Comparison of ENCODE assay signal across 11 mouse cellular contexts in the genomic region with DNA sequence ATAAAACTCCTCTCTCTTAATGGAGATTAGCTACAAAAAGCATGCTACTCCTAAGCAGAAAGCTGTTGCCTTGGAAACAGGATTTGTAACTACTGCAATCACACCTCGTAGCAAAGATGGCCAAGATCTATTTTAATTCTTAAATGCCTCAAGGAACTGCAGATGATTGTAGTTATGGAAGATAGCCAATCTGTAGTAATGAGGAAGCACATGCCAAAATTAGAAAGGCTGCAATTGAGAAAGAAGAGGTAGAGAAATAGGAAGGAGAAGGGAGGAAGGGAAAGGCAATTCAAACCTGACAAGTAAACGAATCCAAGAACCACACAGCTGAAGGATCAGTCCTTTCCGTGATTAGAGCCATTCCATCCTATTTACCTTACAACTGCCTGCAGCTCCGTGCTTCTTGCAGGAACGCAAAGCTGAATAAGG. TPM values are rescaled to one million over a fixed set of nuclear protein-coding genes. Genes with fewer than 3 reads are reported as not detected.
DNase-seq lines count a peak whose midpoint lies in the region; ATAC-seq and TF ChIP-seq lines count a peak whose summit lies in the region.
"Had no signal": no experiment of that assay in that cellular context is flagged by ENCODE, and none has a peak within 500 bp of the region (broad histone marks: within the 10 kb centered on the region; RNA-seq: fewer than 3 reads in every experiment).

No protein-coding gene starts in this region.

- peaks cover 27% of the 10 kb centered on the region for H3K4me1 ChIP-seq in midbrain, embryonic 16.5 days (ENCODE audit: control insufficient read depth, insufficient read depth, low read length)
- H3K4me1 ChIP-seq in intestine, postnatal 0 days (replicated peaks; ENCODE audit: control insufficient read depth, insufficient read depth, low read length), result peaks cover 11% of the 10 kb centered on the region; the same call in 1 of the 2 replicates

- no peaks in the 10 kb centered on the region for H3K9me3 ChIP-seq in midbrain, embryonic 16.5 days (replicated peaks; ENCODE audit: control insufficient read depth, low read length, poor library complexity, severe bottlenecking)
- H3K9me3 ChIP-seq in intestine, postnatal 0 days (ENCODE audit: control insufficient read depth), result 0 out of 2 replicates have a peak, but pooled peaks cover 2% of the 10 kb centered on the region
- H3K9me3 ChIP-seq: embryonic facial prominence, embryonic 12.5 days had no signal

- peak; percentile 85 for ATAC-seq in frontal cortex, adult (ENCODE audit: low TSS enrichment)
- peak; percentile 50 for ATAC-seq in midbrain, embryonic 16.5 days
- ATAC-seq in intestine, postnatal 0 days, result no peak

- no peaks in the 10 kb centered on the region for H3K27me3 ChIP-seq in midbrain, embryonic 16.5 days (ENCODE audit: control insufficient read depth, insufficient read depth, low read depth, low read length)
- no peaks in the 10 kb centered on the region for H3K27me3 ChIP-seq in intestine, postnatal 0 days (replicated peaks; ENCODE audit: control insufficient read depth, insufficient read depth, low read length)
- H3K27me3 ChIP-seq: embryonic facial prominence, embryonic 12.5 days had no signal

- H3K27ac ChIP-seq in left cerebral cortex, adult 2 months, result no peak overlapping the region; the same call in 1 of the 2 replicates
- peak overlapping the region; percentile 81 for H3K27ac ChIP-seq in midbrain, embryonic 16.5 days (ENCODE audit: low read length)
- H3K27ac ChIP-seq in intestine, postnatal 0 days (ENCODE audit: low read depth, low read length), result no peak overlapping the region
- H3K27ac ChIP-seq: embryonic facial prominence, embryonic 12.5 days had no signal

- 0 out of 2 replicates have a peak overlapping the region, but pooled peaks have one; percentile 7 for H3K4me2 ChIP-seq in midbrain, embryonic 16.5 days (ENCODE audit: low read length)
- no peak overlapping the region for H3K4me2 ChIP-seq in intestine, postnatal 0 days (replicated peaks; ENCODE audit: low read depth)
- H3K4me2 ChIP-seq: embryonic facial prominence, embryonic 12.5 days had no signal

- intact Hi-C loops in left cerebral cortex, postnatal 14 days (cut with DNase I), result no loop called here
- intact Hi-C loops in left cerebral cortex, adult 2 months (cut with DNase I), result loop anchor here (5.0 kb wide), 1 partner anchor 181 kb away; no protein-coding TSS in a partner anchor

- H3K9ac ChIP-seq in midbrain, embryonic 16.5 days (ENCODE audit: low read depth, low read length), result peak overlapping the region; percentile 38; the same call in 1 of the 2 replicates
- no peak overlapping the region for H3K9ac ChIP-seq in intestine, postnatal 0 days (ENCODE audit: low read depth, low read length)
- H3K9ac ChIP-seq: embryonic facial prominence, embryonic 12.5 days had no signal

- no peak for TF ChIP-seq CTCF in left cerebral cortex, adult 2 months (IDR thresholded peaks at IDR 0.05)
- TF ChIP-seq CTCF in brain, embryonic 14.5 days (IDR thresholded peaks at IDR 0.05; ENCODE audit: borderline replicate concordance, extremely low read depth, insufficient read depth, insufficient read length), result no peak
- no peak for TF ChIP-seq CTCF in intestine, postnatal 0 days (IDR thresholded peaks at IDR 0.05; ENCODE audit: low read depth)

- DNase-seq in frontal cortex, postnatal 10 days (ENCODE audit: low spot score in 2 of 2), result no peak
- peak; percentile 42 to 88 for DNase-seq in left cerebral cortex, postnatal 14 days (ENCODE audit: low spot score in 2 of 2)
- no peak for DNase-seq in left cerebral cortex, adult 2 months (ENCODE audit: extremely low spot score in 1 of 2, low spot score in 2 of 2)
- DNase-seq in brain, embryonic 14.5 days (ENCODE audit: low read depth), result peak; percentile 87
- no peak for DNase-seq in adrenal gland, postnatal 36 days
- DNase-seq: heart, adult 11 months; kidney, postnatal 10 days had no signal

- no peak overlapping the region for H3K4me3 ChIP-seq in left cerebral cortex, adult 2 months
- no peak overlapping the region for H3K4me3 ChIP-seq in midbrain, embryonic 16.5 days (ENCODE audit: low read depth, low read length)
- H3K4me3 ChIP-seq in intestine, postnatal 0 days (ENCODE audit: low read depth, low read length), result no peak overlapping the region
- H3K4me3 ChIP-seq: embryonic facial prominence, embryonic 12.5 days had no signal

- WGBS in midbrain, embryonic 16.5 days, result 28% methylated on average over 5 of the region's 5 CpGs
- WGBS in intestine, postnatal 0 days, result 24% methylated on average over 5 of the region's 5 CpGs

- TF ChIP-seq POLR2A in brain, embryonic 14.5 days (IDR thresholded peaks at IDR 0.05; ENCODE audit: borderline replicate concordance, extremely low read depth, insufficient read depth, insufficient read length, poor library complexity, severe bottlenecking), result no peak

- H3K36me3 ChIP-seq in midbrain, embryonic 16.5 days (ENCODE audit: control insufficient read depth, insufficient read depth, low read length), result no peaks in the 10 kb centered on the region
- no peaks in the 10 kb centered on the region for H3K36me3 ChIP-seq in intestine, postnatal 0 days (ENCODE audit: control insufficient read depth, insufficient read depth)
- H3K36me3 ChIP-seq: embryonic facial prominence, embryonic 12.5 days had no signal

RNA-seq across cellular contexts. Expression of gene Ankrd44, which starts 27.5 kb away (rescaled TPM):
- 10 to 100 TPM; 20.6 to 22.8 TPM for total RNA-seq in left cerebral cortex, postnatal 14 days (2021)
- 10 to 100 TPM; 19.9 to 23.5 TPM for total RNA-seq in left cerebral cortex, adult 2 months (2021)
- polyA plus RNA-seq in brain, embryonic 14.5 days (2012; rRNA removed), result 51.3 and 55.5 TPM in 2 replicates
- 29.9 and 31.4 TPM in 2 replicates for polyA plus RNA-seq in midbrain, embryonic 16.5 days (2015; fragmentation: Nextera tagmentation; extraction: Ambion mirVana)
- polyA plus RNA-seq in intestine, postnatal 0 days (2015; fragmentation: Nextera tagmentation; extraction: Ambion mirVana), result 5.5 and 7.0 TPM in 2 replicates
- 10 to 100 TPM; 15.6 to 17.1 TPM for total RNA-seq in adrenal gland, postnatal 36 days (2021)

Comparison
In these comparisons a context has a peak if more than half of its experiments do, and no peak if none do; other contexts are left out.
1. DNase-seq: peak in left cerebral cortex, postnatal 14 days (2 of 2) and brain, embryonic 14.5 days (single experiment); none in frontal cortex, postnatal 10 days (0 of 2), left cerebral cortex, adult 2 months (0 of 2) and adrenal gland, postnatal 36 days (0 of 2).